Mouse (Mus musculus) testis, postnatal 10 days (tissue): ENCODE measurements around the gene Igflr1.

Source experiments
- DNase-seq: peaks from one replicate; pipeline ENCODE4 v3.0.0; 2021; ENCODE audit warnings: low spot score

Igflr1 gene

DNA sequence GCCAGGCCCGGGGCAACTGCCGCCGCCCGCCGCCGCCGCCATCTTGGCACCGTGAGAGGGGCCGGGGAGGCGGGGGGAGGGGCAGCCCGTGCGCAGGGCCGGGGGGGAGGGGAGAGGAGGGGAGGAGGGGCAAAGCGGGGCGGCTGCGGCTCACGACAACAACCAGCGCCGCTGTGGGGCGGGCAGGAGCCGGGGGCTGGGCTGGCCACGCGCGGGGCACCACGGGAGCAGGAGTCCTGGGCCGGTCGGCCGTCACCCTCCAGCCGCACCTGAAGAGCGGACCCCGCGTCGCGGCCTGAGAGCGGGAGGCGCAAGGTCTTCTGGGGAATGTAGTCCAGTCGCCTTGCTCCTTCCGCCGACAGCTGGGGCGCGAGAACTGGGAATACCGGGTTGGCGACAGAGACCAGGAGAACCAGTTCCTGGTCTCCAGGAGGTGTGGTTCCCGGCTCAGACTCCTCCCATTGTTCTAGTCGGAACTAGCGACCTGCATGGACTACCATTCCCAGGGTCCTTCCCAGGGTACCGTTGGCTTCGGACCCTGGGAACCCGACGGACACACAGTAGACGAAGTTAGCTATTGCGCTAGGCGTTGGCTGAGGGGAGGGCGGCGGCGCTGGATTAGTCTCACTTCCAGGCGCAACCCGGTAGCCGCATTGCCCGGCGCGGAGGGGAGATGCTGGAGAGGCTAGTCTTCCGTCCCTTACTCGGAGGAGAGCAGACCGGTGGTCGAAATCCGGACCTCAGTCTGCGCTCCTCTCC is 23.6 kb downstream of the Igflr1 start, which contains the start of gene Kmt2b:
Gene Kmt2b, minus strand, starts transcription at position 51 of the 759 bp plus-strand sequence.
- peak; percentile 94 for DNase-seq

DNA sequence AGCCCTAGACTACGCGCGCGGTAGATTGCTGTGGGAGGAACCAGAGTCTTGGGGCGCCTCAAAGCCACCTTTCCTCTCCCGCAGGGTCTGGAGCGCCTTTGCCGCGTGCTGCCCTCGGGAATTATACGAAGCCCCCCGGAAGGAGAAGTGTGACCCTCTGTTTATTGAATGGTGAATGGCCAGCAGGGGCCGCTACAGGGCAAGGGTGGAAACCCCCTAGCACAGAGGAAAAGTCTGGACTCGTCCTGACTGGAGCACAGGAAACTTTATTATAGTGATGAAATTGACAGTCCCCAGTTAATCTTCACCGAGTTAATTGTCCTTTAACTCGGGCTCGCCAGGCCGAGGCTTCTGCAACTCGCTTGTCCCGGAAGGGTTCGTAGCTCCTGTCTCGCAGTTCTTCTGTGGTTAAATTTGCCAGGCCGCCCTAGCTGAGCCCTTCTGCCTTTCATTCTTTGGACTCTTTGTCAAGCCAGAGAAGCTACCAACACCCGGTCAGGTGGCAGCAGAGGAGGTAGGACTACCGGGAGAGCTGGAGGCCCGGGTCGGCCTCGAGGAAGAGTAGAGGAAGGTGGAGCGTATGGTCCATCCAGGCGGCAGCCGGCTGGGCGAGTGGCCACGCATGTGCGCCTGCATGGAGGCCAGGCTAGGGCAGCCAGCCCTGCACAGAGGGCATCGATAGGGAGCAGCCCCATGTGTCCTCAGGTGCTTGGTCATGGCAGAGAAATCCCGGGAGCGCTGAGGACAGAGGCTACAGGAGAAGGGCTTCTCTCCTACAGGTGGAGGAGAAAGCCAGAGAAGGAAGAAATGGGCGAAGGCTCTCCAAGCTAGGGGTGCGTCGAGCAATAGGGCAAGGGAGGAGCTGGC is 24.4 kb downstream of the Igflr1 start:
- peak; percentile 96 for DNase-seq

DNA sequence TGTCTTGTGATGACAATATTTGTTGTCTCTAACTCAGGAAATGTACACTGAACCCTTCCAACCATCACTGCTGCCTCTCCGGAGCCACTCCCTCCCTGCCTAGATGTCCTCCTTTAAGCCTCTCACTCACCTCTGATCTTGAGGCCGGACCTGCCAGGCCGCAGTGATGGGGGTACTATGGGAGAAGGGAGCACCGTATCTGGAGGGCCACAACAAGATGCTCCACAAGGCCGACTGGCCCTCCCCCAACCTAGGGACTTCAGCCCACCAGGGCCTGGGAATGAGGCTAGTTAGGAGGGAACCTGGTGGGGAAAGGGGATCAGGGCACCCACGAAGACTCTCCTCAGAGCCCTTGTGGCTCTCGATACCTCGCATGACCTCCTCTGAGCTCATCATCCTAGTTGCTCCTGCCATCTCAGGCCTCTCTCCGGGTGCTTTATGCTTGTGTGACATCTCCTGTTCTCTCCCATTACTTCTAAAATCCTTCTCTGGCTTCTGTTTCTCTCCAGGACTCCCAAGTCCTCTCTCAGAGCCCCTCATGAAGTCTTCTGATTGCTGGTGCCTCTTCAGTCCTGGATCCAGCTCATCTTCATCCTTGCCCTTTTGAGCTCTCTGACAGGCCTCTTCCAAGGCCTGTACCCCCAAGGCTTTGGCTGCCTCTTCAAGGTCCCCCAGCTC is 25.8 kb downstream of the Igflr1 start:
- no peak for DNase-seq

DNA sequence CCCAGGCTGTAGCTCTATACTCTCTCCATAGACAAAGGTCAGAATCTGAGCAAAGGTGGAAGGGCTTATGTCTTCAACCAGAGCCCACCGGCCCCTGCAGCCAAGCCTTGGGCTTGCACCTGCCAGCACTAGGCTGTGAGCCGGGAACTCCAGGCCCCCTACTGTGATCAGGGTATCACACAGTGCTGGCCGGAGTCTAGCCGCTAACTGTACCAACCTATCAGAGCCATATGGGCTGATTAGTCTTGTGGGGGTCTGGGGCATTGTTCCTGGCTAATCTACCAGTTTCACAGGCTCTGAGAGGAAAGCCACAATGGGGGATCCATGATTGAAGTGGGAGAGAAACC is 26.4 kb downstream of the Igflr1 start:
- DNase-seq: no peak

DNA sequence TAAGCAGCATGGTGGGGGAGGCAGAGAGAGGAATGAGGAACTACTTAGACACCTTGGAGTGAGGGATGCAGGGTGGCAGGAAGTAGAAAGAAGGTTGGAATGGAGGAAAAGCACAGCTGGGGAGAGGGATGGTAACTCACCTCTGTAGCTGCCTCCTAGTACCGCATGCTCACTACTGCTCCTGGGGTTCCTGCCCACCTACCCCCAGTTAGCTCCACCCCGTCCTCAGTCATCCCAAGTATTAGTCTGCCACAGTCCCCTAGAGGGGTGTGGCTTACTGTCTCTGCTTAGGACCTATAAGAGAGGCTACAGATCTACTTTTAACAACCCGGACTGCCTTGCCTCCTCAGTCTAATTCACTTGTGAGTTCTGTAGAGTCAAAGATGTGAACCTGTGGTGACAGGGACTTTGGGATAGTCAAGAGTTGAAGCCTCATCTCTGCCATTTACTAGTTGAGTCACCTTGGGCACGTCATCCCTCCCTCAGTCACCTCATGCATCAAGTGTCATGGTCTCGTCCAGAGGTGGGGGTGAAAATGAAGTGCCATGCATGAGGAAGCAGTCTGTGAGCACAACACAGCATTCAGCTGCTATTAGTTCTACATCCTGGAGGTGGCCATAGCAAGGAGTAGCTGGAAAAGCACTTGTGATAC is 27.7 kb downstream of the Igflr1 start:
- no peak for DNase-seq

DNA sequence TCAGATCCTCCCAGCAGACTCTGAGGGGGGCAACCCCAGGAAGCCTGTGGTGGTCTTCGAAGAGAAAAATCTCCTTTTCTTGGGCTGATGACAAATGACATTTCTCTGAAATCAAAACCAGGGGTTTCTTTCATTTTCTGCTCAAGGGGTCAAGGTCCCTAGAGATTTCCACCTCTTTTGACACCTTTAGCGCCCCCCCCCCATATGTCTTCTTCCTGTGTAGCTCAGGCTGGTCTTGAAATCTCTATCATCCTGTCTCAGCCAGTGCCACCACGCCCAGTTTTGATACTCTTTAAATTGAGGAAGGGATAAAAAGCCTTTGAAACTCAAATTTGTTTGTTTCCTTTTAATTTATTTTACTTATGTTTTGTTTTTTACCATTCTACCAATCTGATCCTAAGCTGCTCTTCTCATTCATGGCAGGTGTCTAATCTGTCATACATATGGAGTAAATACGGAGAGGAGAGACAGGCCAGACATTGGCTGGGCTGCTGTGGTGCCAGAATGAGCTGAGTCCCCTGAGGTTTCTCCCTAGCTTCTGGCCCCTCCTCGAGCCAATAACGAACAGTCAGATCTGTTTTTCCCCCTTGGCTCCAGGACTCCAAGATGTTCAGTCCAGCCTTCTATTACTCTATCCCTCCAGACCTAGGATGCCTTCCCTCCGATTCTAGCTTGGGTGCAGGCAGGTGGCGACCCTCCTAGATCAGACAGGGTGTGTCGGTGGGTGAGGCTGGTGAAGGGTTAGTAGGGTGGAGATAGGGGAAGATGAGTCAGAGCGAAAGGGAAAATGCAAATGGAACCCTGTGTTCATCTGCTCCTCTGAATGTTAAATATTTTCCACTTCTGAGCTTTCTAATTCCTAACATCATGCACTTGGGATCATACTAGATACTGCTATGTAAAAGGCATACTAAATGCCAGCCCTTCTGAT is 28.6 kb downstream of the Igflr1 start:
- no peak for DNase-seq

DNA sequence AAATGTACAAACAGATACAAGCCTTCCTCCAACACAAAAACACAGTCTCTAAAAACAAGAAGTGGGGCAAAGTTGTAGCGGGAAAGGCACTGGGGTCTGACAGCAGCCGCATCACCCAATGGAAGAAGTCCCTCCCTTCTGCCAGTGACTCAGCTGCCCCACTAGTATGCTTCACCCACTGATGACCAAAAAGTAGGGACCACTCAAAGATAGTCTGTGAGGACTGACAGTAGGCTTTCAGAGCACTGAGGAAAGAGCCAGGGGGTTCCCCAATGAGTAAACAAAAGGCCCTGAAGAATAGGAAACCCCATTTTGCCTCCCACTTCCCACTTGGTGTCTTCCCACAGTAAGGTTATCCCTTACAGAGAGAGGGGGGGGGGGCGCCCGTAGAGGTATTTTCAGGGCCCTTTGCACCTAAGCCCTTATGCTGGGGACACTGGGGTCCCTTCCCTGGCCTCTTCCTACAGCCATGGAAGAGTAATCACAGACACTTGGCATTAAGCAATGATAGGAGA is 29.3 kb downstream of the Igflr1 start:
- DNase-seq: no peak

DNA sequence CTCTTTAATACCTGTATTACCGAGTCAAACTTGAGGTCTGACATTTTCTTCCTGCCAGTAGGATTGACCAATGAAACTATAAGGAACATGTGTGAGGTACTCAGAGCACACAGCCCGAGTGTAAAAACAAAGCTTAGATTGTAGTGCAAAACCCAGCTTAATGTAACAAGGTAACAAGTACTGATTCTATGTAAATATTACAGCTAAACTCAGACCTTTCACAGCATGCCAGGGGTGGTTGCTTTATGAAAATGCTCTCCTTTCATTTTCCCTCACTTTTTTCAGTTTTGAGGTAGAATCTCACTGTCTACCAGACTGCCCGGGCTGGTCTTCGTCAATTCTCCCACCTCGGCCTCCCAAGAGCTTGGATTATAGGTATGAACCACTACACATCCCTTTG is 30.9 kb downstream of the Igflr1 start:
- DNase-seq: no peak

DNA sequence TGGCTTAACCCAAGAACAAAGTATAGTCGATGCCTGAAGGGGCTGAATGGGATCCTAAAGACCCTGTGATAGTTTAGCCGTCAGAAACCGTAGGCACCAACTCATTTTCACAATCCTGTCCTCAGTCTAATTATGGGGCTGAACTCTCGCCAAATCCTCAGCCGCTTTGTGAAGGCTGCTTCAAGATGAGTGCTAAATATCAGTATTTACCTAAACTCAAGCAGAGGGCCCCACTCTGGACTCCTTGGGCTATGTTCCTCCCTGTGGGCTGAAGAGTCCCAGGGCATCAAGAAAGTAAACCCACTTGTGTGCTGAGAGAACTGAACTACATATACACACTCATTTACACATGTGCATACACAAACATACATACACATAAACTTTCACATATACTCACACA is 31.6 kb downstream of the Igflr1 start:
- DNase-seq: no peak

DNA sequence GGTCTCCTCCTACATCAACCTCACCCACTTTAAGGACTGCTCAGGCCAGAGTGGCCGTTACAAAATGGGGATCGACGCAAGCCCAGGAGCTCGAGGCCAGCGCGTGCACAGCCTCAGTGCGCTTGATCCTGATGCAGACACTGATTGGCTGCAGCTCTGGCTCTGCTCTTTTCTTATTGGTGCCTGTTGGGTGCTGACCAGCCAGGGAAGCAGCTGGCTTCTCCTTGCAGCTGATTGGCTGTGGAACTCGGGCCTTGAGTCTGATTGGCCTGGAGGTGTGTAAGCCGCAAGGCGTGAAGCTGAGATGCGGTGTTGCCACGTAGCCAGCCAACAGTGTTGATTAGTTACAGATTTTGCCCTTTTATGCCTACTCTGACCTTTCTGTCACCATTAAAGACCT is 33.6 kb downstream of the Igflr1 start, which contains the start of gene Zbtb32:
Gene Zbtb32, minus strand, starts transcription at position 124 of the 400 bp plus-strand sequence.
- no peak for DNase-seq

DNA sequence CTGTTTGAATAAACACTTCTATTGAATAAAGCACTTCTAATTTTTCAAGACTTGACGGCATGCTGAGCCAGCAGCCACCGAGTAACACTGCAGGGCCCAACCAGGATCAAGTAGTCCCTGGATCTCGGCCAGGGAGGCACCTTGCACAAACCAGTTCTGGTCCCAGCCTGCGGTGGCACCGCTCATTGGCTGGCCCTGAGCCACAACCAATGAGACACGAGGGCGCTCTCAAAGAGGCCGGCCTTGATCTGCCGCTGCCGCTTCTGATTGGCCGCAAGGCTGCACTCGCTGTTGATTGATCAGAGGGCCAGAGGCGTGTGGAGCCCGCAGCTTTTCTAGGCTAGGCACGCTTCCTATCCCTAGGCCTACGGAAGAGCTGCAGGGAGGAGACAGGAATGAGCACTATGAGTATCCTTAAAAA is 34.7 kb downstream of the Igflr1 start:
- DNase-seq: peak; percentile 91

DNA sequence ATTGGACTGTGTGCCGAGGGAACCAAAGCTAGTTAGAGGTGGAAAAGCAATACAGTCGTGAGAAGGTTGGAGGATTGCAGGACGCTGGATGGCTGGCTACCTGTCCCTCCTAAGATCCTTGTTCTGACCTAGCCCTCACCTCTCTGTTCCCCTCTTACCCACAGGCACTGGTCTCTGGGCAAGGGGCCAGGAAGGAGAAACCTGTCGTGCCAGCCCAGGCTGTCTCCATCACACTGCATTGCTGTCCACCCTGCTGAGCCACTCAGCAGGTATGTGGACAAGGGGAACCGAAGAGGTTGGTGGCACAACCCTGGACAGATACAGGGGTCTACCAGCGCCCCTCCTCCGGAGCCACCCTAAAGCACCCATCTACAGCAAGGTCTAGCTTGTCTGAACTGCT is 35.4 kb downstream of the Igflr1 start:
- no peak for DNase-seq

DNA sequence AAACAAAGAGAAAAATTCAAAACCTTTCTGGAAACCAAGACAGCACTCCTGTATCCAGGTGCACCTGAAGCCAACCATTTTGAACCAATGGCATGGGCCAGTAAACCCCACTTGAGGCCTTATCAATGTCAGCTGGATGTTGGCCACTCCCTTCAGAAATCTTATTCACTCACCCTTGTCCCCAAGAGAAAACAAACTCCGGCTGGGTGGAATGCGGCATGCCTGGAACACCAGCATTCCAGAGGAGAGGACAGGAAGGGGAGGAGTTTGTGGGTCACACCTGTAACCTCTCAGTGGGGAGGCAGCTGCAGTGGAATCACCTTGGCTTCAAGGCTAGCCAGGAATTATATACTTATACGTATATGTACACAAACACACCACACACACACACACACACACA is 37.4 kb downstream of the Igflr1 start:
- DNase-seq: no peak

DNA sequence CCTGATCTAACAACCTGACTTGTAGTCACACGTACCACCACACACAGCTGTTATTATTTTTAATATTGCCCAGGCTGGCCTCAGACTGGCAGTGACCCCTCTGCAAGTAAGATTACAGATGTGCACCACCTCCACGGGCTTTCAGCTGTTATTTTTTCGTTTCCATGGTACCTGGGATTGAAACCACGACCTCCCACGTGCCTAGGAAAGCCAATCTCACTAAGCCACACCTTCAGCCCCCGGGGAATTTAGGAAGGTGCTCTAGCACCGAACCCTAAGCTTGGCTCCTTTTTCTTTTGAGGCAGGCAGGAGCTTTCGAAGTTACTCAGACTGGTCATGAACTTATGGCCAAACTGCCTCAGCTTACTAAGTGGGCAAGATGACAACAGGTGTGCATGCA is 39.2 kb downstream of the Igflr1 start:
- no peak for DNase-seq

DNA sequence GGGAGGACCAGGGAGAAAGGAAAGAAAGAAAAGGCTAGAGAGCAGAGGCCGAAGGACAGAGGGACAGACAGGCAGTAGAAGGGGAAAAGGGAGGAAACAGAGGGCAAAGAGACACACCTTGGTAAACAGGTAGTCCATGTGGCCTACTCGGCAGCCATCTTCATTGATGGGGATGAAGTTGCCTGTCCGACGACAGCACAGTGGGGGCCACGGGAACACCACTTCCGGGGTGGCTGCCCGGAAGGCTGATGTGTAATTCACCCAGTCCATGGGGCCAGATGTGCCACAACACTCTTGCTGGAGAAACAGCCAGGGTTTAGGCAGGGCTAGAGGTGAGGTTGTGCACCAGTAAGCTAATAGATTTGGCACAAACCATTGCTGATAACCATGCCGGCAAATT is 39.7 kb downstream of the Igflr1 start:
- DNase-seq: no peak

DNA sequence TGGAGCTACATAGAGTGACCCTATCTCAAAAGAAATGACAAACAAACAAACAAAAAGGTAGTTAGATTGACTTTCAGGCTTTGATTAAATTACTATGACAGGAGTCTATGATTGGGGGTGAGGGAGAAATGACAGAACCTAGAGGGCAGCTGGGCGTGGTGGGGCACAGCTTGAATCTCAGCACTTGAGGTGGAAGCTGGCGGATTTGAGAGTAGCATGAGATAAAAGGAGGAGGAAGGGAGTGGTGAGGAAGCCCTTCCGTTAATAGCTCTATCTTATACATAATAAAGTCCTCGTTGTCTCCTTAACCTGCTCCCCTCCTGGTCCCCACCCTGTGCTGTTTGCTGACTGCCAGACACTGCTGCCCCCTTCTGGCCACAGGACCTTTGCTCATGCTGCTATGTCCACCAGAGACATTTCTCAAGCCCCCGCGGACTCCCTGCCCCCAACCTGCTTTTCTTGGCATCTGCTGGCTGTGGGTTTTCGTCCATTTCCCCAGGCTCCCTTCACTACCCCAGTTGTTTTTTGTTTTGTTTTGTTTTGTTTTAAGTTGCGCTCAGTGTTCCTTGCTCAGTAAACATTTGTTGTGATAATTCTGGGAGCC is 42.6 kb downstream of the Igflr1 start:
- DNase-seq: peak; percentile 77

DNA sequence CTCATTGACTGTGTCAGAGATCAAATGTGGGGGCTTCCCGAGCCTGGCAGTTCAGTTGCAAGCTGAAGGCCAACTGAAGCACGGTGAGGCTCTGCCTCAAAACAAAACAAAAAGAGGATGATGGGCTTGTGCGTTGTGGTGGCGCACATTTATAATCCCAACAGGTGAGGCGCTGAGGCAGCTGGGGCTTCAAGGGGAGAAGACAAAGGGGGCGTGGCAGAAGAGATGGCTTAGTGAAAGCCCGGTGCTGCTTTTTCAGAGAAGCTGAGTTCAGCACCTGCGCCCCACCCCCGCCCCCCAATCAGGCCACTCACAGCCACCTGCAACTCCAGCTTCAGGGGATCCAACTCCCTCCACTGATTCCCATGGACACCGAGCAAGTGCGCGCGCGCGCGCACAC is 43.2 kb downstream of the Igflr1 start:
- DNase-seq: no peak

DNA sequence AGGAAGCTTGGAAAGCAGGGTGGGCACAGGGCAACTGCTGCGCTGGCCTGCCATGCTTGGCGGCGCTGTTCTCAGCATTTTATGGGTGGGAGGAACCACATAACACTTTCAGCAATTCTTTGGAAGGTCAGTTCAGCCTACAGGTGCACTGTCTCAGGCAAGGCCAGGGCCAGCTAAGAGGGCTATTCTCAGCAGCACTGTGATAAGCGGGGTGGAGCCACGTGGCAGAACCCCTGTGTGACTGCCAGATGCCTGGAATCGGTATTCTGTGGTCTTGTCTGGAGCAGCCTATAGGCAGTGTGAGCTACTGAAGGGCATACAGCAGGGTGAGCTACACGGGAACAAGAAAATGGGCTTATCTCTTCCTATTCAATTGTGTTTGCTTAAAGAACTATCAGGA is 44.8 kb downstream of the Igflr1 start:
- no peak for DNase-seq

DNA sequence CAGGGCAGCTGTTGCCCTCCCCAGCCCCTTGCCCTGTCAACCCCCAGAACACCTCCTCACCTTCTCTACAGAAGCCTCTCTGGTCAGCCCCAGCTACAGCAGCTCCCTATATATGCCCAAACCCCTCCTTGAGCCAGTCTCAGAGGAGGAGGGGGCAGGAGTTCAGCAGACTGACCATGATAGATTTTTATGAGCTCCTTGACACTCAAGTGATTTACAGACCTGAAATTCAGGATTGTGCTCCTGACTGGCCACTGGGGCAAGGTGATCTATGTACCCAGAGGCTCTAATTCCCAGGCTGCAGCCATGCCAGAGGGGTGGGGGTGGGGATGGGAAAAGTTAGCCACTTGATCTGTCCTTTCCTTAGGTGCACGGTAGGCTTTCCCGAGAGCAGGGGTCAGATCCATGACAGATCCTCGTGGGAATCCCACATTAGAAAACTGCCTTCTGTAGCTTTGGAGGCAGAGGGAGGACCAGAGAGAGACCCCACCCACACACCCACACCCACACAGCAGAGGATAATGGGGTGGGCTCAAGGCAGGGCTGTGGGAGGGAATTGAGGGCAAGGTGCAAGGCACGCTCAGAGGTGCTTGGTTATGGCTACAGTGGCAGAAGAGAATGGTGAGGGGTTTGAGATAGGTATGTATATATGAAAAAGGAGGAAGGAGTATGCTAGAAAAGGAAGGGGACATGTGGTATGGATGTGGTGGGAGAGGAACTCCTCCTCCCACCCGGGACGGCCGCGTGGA is 47.6 kb downstream of the Igflr1 start, which contains the start of gene Upk1a:
Gene Upk1a, minus strand, starts transcription at position 194 of the 749 bp plus-strand sequence.
- DNase-seq: no peak
